Mouse (Mus musculus): ENCODE results near the gene Nol3.
"Not testable (repeated sequence)": the region's sequence is repeated elsewhere in the genome, so short reads cannot be mapped to it uniquely, and the experiment has no call there.

The Nol3 gene

DNA sequence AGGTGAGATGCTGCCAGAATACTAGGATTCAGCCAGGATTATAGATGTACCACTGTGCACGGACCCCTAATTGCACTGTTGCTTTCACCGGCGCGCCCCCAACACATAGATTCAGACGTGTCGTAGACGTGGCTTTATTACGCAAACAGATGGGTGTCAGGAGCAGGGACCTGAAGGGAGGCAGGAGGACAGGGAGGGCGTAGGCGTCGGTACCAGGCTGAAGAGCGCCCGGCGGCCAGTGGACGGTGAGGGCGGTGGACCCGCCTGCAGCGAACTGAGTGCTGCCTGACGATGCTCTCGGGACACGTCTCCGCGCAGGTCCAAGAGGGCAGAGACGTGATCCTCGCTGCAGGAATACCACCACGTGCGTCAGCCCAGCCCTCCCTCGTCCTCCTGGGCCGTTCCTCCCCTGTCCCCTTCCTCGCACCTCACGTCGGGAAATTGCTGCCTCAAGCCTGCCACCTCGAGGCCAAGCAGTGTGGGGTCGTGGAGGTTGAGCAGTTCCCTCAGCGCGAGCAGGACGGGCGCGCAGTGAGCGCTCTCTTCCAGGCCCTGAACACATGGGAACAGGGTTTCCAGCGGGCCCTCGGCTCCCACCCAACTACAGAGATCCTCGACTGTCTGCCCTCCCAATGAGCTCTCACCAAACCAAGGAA is 14.0 kb downstream of the Nol3 start, which contains the start of gene 4931428F04Rik:
TSS of gene 4931428F04Rik (minus strand) at position 60 of the 656 bp plus-strand sequence.
- DNase-seq (ENCODE audit: low spot score), result no peak

DNA sequence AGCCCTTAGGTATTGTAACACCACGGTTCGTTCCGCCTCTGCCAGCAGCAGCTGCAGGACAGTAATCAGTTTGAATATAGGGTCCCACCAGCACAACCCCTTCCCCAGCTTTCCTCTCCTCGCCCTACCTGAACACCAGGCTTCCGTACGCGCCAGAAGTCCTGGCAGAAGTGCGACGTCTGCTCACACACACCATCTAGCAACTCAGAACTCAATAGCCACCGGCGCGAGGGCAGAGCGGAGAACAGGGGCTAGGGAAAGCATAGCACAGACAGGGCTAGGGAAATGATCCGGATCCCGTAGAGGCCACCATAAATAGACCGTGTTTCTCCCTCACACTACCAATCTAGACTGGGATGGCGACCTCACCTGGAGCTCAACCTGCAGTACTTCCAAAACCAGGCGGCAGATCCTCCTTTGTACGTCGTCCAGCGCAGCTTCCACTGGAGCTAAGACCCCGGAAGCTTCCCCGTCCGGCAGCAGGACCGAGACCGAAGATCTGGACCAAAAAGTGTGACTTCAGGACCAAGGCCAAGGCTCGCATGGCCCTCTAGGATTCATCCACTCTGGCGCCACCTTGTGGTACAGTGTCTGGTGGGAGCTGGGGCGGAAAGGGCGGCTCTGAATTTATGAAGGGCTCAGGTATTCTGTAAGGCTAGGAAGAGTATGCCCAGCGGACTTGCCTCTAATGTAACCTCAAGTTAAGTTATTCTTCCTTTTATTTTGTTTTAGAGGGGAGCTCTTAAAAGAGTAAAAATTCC is 14.8 kb downstream of the Nol3 start:
- peak; percentile 89 for DNase-seq (ENCODE audit: low spot score)

DNA sequence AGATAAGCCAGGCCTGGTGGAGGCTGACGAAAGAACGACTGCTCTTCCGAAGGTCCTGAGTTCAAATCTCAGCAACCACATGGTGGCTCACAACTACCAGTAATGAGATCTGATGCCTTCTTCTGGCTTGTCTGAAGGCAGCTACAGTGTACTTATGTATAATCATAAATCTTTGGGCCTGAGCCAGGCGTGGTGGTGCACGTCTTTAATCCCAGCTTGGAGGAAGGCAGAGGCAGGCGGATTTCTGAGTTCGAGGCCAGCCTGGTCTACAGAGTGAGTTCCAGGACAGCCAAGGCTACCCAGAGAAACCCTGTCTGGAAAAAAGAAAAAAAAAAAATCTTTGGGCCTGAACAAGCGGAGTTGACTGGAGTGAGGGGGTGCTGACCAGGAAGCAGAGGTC is 15.4 kb downstream of the Nol3 start:
- DNase-seq (ENCODE audit: low spot score), result not testable (repeated sequence)

DNA sequence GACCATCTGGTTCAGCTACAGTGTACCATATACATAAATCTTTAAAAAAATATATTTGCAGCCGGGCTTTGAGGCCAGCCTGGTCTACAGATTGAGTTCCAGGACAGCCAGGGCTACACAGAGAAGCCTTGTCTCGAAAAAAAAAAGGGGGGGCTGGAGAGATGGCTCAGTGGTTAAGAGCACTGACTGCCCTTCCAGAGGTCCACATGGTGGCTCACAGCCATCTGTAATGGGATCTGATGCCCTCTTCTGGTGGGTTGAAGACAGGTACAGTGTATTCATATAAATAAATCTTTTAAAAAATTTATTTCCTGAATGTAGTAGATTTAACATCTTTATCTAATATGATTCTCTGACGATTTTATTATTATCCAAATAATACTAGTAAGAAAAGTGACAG is 15.9 kb downstream of the Nol3 start:
- DNase-seq (ENCODE audit: low spot score), result not testable (repeated sequence)

DNA sequence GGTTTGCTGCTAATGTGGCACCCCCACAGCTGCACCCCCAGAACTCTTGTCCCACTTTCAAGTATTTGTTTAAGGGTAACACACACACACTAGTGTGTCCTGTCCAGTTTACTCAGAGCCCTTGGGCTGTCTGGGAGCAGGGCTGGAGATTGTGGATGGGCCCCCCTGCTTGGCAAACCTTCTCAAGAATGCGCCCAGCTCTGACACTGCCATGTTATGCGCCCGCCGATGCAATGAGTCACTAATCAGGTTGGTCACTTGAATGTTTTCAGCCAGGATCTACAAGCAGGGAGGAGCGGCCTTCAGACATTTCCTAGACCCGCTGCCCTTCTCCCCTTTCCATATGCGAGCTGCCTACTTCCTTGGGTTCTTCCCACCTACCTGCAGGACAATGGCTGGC is 16.5 kb downstream of the Nol3 start:
- DNase-seq (ENCODE audit: low spot score), result no peak

DNA sequence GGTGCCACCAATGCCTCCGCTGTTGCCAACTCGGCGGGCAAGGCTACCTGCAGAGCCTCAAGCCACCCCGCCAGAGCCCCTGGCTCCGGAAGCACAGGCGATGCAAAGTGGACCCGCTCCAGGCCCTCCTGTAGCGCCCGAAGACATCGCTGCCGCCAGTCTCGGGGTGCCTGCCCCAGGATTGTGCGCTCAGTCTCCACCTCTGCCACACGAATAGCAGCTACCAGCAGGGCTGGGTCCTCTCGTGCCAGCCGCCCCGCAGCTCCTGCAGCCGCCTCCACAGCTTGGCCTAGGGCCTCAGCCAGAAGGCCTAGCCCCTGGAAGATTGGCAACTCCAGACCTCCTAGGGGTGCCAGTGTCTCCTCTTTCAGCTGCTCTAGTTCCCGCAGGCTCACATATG is 17.5 kb downstream of the Nol3 start:
- no peak for DNase-seq (ENCODE audit: low spot score)

DNA sequence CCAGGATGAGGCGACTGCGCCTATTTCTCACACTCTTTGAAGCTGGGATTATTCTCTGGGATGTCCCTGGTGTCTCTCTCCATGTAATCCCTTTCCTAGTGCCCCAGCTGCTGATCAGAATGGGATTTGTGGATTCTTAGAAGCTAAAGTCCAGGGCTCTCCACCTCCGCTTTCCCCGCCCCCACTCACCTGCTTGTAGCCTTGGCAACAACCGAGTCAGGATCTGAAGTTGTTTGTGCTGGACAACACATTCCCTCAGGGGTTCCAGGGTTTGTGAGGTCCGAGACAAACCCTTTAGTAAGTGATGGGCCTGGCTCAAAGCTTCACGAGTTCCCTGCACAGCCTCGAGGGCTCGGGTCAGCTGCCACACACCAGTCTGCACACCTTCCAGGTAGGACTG is 18.8 kb downstream of the Nol3 start:
- no peak for DNase-seq (ENCODE audit: low spot score)

DNA sequence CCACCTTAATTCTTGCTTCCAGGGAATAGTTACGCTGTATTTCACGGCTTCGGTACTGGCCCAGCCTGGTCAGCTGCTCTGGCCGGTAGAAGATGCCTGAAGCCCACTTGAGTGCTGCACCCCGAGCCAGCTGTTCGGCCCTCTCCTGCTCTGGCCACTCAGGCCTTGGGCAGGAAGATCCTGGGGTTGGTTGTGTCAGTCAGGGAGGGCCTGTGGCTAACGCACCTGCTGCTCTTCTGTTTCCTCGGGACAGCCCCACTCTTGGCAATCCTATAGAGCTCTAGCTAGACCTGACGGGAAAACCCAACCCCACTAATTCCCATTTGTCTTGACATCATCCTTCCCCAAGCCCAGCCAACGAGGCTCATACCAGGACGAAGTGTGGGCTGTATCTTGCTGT is 19.3 kb downstream of the Nol3 start:
- DNase-seq (ENCODE audit: low spot score), result no peak

DNA sequence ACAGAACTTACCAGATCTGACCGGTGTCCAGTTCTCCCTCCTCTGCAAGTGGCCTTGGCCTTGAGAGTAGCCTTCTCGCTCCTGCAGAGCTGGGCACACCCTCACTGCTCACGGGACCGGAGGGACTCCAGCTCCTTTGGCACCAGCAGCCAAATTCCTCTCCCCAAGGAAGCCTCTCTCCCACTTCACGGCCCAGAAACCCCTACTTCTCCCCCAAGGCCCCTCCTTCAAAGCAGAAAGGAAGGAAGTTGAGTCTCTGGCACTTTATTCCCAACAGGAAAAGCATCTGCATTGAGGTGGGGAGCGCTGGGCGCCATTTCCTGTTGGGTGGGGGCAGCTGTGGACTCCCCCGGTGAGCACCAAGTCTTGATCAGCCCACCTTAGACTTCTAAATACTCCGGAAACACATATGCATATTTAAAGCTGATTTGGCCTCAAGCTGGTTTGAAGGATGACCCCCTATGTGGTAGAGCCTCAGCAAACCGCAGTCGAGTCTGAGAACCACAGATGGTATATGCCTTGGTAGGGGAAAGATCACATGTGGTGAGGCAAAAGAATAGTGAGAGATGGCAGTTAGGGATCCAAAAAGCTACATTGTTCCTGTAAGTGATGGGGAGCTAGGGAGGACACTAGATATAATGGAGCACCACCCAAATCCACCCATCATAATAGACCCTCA is 20.1 kb downstream of the Nol3 start, which contains the start of gene Exoc3l:
TSS of gene Exoc3l (minus strand) at position 207 of the 679 bp plus-strand sequence.
- DNase-seq (ENCODE audit: low spot score), result no peak

DNA sequence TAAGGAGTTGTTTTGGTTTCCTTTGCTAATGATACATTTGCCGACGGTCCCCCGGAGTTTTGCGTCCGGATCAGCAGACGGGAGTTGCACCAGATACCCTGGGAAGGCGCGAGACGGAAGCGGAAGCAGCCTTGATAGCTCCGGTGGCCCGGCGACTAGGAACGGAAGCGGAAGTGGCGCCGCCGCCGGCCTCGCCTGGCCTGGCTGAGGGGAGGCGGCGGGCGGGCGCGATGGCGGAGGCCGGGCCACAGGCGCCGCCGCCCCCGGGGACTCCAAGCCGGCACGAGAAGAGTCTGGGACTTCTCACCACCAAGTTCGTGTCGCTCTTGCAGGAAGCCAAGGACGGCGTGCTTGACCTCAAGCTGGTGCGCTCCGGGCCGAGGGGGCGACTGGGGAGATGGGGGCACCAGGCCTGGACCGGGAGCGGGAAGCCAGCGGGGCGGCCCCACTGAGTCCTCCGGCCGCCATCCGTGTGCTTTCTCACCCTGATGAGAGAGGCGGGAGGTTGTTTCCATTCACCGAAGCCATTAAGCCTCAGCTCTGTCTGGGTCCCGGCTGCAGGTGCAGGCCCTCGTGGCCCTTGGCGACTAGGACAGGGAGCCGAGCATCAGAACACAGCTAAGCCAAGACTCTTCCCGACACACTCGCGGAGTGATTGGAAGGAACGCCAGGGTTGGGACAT is 21.7 kb downstream of the Nol3 start, which contains the start of gene E2f4:
TSS of gene E2f4 (plus strand) at position 153 of the 682 bp plus-strand sequence.
- DNase-seq (ENCODE audit: low spot score), result peak; percentile 82

DNA sequence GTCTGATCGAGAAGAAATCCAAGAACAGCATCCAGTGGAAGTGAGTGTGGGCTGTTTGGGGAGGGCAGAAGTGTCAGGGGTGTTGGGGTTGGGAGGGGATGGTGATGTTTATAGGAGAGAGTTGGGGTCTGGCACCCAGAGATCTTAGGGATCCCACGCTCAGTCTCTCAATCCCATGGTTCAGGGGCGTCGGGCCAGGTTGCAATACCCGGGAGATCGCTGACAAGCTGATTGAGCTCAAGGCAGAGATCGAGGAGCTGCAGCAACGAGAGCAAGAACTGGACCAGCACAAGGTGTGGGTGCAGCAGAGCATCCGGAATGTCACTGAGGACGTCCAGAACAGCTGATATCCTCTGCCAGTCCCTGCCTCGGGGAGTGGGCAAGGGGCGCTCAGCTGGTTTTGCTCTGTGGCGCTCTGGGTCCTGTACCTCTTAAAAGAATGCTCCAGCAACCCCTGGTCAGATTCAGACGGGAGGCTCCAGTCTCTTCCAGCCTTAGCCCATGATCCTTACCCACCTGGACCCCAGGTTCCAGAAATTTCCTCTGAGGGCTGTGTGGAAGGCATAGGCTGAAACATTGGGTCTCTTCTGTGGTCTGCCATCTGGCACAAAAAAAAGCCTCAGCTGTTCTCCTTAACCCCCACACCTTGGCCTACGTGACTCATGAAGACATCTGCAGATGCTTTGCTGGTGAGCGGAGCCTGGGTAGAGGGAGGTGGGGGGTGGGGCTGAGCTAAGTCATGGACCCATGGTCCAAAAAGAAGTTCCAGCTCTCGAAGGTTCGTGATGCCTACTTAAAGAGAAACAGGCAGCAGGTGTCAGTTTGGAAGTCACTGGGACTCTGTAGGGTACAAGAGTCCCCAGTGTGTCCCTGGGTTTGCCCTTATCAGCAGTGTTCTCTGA is 22.7 kb downstream of the Nol3 start:
- no peak for DNase-seq (ENCODE audit: low spot score)

DNA sequence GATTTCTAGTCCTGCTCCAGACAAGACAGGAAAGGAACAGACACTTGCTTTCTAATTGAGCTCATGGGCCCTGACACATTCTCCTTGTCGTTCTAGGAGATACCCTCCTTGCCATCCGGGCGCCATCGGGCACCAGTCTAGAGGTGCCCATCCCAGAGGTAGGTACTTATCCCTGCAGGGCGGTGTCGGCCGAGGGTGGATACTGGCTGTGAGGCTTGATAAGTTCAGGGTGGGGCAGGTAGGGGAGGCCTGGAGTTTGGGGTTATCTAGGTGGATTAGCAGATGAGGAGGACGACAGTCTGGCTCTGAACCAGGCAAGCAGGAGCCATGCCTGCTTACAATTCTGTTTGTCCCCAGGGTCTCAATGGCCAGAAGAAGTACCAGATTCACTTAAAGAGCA is 24.0 kb downstream of the Nol3 start:
- no peak for DNase-seq (ENCODE audit: low spot score)

DNA sequence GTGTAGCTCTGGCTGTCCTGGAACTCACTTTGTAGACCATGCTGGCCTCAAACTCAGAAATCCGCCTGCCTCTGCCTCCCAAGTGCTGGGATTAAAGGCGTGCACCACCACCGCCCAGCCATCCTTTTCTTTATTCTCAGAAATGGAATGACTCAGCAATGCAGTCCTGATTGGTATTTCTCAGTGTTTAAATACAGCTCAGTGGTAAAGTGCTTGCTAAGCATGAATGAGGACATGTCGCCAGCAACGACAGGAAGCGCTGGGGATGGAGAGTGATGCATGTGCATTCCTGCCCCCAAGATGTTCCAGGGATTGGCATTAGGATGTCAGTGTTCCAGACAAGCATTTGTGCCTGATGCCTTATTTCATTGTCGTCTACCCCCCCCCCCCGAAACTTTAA is 27.5 kb downstream of the Nol3 start:
- no peak for DNase-seq (ENCODE audit: low spot score)

DNA sequence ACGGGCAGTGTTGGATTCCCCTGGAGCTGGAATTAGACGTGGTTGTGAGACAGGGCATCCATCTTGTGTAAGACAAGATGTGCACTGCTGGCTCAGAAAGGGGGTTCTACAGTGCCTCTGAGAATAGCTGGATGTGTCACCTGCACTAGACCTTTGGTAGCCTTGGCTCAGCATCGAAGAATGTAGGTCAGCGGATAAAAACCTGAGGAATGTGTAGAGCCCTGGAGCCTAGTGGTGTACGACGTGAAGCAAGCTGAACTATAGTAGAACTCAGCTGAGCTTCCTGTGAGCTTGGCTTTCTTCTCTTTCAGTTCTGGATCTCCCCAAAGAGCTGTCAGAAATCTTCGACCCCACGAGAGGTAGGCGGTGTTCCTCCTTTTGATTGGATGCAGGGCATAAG is 27.9 kb downstream of the Nol3 start:
- DNase-seq (ENCODE audit: low spot score), result no peak

DNA sequence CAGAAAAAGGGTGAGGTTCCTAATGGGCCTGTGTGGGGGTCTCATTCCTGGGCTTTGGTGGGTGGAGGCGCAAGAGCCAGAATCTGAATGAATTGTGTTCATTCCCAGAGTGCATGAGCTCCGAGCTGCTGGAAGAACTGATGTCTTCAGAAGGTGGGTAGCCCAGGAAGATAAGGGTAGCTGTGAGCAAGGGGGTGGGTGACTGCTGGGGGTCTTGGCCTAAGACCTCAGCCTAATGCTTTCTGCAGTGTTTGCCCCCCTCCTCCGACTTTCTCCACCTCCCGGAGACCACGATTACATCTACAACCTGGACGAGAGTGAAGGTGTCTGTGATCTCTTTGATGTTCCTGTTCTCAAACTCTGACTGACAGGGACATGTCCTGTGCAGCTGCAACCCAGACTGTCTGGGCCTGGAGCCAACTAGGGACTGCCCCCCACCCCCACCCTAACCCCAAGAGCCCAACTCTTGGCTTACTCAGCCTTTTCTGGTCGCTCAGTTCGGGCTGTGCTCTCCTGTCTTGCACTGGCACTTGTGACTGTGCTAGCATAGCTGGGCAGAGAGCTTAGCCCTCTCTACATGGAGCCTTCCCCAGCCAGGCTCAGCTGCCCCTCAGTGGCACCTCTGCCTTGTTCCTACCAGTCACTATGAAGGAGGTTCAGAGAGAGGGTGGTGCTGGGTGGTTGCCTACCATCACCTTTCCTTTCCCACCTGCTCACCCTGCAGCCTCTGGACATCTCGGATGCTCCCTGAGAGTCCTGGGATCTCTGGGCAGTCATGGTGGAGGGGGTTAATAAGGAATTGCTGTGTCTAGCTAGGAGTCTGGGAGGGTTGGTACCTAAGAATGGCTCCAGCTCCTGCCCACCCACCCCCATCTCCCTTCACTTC is 28.6 kb downstream of the Nol3 start:
- no peak for DNase-seq (ENCODE audit: low spot score)

DNA sequence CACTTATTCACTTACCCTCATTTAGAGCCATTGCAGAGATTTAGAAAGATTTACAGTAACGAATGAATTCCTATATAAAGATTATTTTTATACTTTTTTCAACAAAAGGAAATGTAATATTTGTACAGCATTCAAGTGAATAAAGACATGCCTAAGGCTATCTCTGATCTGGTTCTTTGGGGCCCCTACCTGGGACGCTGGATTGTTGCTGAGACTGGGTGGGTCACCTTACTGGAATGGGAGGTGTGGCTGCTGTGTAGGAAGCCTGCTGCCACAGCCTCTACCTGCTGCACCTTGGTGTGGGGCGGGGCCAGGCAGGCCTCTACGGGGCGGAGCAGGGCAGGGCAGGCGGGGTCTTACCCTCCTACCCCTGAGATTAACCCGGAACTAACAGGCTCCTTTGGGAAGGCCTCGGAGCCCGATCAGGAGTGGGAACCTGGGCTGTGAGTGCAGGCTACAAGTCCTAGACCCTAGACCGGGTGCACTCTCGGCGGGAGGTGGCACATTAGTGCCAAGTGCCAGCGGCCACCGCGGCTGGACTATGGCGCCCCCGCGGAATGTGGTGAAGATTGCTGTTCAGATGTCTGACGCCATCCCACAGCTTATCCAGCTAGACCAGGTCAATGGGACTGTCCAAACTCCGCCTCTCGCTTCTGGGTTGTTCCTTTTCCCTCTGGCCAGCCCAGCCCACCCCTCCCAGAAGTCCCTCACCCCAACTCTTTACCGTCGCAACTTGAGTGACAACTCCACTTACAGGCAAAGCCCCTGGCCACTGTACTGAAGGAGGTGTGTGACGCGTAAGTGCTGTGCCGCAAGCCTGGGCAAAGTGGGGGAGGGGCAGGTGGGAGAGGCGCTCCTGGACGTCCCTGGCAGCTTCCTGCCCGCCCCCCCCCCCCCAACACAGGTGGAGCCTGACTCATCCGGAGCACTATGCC is 29.5 kb downstream of the Nol3 start, which contains the start of gene Elmo3:
TSS of gene Elmo3 (plus strand) at position 391 of the 935 bp plus-strand sequence.
- DNase-seq (ENCODE audit: low spot score), result peak; percentile 49

DNA sequence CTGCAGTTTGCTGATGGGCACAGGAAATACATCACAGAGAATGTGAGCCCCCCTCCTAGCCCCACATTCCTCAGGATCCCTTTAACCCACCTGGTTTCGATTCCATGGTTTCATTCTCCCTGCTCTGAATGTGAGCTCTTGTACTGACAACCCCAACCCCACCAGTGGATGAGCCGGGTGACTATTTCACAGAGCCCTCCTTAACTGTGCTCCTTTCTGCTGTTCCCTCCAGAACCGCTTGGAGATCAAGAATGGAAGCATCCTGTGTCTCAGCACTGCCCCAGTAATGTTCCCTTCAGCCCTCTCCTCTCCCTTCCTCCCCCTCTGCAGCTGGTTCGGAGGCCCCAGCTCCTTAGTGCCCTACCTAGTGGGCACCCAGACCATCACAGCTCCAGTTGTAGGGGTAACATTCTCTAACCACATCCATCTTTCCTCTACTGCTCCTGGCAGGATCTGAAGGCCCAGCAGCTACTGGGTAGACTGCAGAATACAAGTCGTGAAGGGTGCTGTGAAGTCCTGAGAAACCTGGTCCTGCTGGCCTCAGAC is 30.3 kb downstream of the Nol3 start:
- no peak for DNase-seq (ENCODE audit: low spot score)

DNA sequence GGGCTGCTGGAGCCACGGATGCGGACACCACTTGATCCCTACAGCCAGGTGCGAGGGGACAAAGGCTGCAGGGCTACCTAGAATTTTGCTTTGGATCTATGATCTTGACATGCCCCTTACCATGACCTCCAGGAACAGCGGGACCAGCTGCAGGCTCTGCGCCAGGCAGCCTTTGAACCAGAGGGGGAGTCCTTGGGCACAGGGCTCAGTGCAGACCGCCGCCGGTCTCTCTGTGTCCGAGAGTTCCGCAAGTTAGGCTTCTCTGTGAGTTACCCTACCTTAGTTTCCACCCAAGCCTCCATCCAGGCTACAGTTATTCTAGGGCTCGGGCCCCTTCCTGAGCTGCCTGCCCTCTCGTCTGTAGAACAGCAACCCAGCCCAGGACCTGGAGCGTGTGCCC is 31.7 kb downstream of the Nol3 start:
- no peak for DNase-seq (ENCODE audit: low spot score)

DNA sequence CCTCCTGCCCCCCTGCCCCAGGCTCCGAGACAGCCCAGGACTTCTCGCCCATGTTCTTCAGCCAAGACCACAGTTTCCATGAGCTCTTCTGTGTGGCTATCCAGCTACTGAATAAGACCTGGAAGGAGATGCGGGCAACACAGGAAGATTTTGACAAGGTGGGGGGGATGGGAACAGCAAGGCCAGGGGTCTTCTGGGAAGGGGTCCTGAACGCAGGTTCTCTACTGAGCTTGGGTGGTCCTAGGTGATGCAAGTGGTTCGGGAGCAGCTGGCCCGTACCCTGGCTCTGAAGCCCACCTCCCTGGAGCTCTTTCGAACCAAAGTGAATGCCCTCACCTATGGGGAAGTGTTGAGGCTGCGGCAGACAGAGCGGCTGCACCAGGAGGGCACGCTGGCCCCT is 32.5 kb downstream of the Nol3 start:
- DNase-seq (ENCODE audit: low spot score), result no peak

Measured in ovary, postnatal 14 days (tissue).